Mouse (Mus musculus) kidney, postnatal 10 days (tissue): ENCODE measurements around the gene Fermt2.
A peak's percentile ranks its signal among the peaks of the same experiment; 100 is the strongest.

Experiments used
- DNase-seq: peaks from one replicate; pipeline ENCODE4 v3.0.0; 2021; ENCODE audit warnings: mixed read lengths

Gene Fermt2

DNA sequence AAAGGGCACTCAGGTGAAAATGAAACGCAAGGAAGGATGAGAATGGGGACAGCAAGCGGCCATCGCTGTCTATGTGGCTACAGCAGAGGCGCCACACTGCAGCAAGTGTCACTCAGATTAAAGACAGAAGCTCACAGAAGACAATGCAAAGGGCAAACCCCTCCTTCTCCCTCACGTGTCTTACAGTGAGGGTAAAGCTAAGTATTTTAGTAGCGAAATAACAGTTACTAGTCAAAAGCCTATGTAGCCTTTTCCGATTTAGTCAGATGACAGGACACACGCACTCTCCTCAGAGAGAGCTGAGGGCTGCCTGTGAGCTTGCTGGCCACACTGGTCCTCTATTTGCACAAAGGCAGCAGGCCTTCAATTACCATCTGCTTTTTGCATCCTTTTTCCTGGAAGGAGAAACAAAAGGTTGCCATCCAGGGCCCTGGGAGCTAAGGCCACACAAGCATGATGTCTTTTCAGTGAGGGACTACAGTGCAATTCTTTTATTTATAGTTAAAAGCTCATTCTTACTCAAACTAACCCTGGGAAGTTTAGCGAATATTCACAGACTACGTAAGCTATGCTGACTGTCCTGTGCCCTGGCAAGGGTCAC lies 66.9 kb downstream of the Fermt2 start:
- DNase-seq, result no peak

DNA sequence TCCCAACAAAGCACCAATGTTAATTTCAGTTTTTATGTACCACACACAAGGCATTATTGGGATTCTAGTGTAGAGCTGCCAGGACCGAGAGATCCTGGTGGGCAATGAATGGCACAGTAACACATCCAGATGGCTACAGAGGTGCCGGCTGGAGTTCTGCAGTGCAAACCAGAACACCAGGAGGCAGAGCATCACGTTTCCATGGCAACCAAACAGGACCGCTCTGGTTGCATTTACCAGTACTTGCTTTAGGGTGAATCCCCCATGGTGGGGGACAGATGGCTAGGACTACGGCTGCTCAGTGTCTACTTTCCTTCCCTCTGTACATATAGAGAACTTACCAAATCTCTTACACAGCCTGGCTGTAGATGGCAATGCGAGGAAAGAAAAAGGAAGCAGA lies 67.5 kb downstream of the Fermt2 start:
- DNase-seq, result no peak

- DNase-seq, result no peak
These were observed 68.0 kb downstream of the Fermt2 start for GRCm38 (mm10) chr14:45461945-45462344.

GRCm38 (mm10) chr14:45460491-45460890 lies 69.4 kb downstream of the Fermt2 start:
- DNase-seq, result no peak

DNA sequence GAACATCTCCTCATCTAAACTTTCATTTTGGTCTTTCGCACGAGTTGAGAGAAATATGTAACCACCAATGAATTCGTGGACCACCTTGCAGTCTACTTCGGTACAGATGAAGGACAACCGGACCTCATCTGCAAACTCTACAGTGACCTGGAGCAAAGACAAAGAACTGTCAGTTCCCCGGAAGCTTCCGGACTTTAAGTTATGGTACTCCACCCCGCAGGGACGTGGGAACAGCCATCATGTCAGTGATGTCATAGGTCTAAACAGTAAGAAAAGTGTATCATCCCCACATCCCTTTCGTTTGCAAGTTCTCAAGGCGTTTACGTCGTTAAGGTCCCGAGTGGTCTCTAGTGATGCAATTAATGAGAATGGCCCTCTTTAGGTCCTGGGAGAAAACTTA lies 70.0 kb downstream of the Fermt2 start:
- no peak for DNase-seq

- DNase-seq, result no peak
These were observed 72.9 kb downstream of the Fermt2 start for GRCm38 (mm10) chr14:45457003-45457402.

- DNase-seq, result peak; percentile 57
These were observed 73.4 kb downstream of the Fermt2 start for GRCm38 (mm10) chr14:45456502-45456846.

DNA sequence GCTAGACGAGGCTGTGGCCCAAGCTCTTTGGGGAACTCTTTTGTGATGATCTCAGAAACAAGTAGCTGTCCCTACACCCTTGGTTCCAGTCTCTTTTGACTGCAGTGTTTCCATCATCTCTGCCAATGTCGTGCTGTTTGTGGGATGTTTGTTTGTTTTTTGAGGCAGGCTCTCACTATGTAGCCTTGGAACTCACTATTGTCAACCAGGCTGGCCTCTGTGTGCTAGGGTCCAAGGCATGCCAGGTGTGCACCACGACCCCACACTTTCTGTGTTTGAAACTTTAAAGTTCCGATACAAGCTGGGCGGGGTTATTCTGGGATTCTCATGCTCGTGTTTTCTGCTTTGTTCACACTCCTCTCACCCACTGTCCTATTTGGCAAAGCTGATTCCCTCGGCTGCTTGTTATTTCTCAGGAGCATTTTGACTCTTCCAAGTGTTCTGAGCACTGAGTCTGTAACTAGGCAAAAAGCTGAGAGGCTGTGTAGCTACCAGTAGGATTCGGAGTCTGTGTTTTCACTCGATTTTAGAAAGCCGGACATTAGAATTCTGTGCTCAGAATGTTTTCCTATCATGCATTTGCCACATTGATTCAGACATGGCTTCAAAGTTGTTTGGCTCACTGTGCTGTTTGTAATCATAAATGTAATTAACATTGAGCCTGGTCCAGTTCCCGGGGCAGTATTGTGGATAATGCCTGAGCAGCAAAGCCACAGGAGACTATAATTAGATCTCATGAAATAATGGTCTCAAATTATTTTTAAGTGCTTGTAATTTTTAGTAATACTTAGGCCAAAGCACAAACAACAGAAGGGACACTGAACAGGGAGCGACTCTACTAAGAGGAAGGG lies 74.0 kb downstream of the Fermt2 start:
- no peak for DNase-seq

GRCm38 (mm10) chr14:45453538-45454233 lies 76.2 kb downstream of the Fermt2 start:
- peak; percentile 71 for DNase-seq

DNA sequence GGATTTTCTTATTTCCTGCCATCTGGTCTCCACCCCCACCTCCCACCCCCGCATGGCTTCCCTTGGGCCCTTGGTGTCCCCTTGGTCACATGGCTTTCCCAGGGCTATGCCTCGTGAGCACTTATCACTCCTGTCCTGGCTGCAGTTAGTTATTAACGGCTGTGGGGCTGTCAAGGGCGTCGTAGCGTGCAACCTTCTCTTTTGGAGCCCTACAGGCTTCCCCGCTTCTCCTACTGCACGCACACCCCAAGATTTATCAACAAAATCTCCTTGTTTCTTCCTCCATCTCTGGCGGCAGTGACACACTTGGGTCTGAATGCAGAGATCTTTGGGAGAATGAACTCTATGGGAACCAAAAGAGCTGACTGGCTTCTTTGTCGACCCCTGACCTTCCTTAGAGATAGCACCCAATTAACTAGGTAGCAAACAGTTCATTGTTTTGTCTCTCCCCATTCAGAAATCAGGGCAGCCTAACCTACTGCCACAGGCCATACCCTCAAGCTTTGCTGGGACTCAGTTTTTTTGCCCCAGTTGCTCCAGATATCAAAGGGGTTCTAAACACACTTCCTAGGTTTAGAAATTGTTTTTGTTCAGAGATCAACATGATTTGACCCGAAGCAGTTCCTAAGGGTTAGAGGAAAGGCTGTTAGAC lies 76.9 kb downstream of the Fermt2 start:
- DNase-seq, result peak; percentile 77

GRCm38 (mm10) chr14:45452148-45452547 lies 77.8 kb downstream of the Fermt2 start:
- DNase-seq, result peak; percentile 74

DNA sequence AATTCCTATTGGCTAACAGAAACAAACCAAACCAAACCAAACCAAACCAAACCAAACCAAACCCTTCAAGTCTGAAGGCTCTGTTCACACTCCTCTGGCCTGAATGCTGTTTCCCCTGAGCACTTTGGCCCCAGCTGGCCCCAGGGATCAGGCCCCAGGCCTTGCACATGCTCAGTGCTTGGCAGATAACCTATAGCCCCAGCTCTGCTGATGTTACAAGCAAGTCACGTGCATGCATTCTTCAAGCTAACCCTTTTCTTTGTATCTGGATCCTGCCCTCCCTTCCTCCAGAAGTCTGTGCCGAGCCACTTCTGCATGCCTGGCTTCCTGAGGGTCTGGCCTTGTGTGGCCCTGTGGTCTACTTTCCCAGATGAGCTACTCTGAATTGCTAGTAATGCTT lies 78.8 kb downstream of the Fermt2 start:
- DNase-seq, result no peak

GRCm38 (mm10) chr14:45446777-45447176 lies 83.1 kb downstream of the Fermt2 start:
- no peak for DNase-seq

DNA sequence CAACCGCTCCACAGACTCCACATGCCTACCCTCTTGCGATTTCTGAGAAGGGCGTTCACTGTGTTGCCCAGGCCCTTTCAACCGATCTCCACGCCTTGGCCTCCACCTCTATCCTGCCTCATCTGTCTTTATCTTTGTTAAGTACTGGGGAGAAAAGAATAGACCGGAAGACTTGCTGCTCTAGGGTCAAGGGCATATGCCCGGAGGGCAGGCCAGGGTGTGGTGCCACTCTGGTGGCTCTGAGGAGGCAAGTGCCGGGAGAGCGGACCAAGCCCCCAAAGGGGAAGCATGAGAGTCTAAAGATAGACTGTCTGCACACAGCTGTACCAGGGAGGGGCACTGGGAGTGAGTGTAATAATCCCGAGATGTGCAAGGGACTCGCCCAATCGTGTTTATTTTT lies 84.5 kb downstream of the Fermt2 start:
- no peak for DNase-seq

- no peak for DNase-seq
These were observed 85.0 kb downstream of the Fermt2 start for GRCm38 (mm10) chr14:45444870-45445269.

DNA sequence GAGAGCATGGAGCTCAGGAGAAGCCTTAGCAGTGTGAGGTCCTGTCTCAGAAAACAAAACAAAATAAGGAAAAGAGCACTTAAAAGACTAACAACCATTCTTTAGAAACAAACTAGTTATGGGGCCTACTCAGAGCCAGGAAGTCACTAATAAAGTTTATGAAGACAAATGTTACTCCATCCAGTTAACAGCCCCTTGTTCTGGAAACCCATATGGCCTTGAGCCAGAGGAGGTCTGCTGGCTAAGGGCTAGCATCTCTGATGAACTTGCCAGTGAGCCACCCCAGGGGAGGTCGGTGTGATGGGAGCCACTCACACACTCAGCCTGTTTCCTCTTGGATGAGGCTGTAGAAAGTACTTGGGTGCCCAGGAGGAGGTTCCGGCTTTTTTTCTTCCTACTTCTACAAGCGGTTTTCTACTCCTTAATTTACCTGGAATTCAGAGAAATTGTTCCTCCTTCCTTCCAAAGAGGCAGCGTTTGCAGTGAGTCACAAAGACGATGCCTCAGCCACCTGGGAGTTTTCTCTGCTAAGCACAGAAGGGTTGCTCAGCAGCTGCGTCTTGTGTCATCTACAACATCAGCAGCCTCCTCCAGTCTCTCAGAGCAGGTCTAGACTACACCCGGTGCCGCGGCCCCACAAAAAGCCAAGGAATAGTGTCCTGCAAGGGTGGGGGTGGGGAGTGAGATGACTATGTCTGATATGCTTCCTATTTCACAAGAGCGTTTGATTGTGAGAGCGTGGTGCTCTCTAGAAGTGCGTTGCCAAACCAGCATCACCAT lies 86.9 kb downstream of the Fermt2 start:
- no peak for DNase-seq

DNA sequence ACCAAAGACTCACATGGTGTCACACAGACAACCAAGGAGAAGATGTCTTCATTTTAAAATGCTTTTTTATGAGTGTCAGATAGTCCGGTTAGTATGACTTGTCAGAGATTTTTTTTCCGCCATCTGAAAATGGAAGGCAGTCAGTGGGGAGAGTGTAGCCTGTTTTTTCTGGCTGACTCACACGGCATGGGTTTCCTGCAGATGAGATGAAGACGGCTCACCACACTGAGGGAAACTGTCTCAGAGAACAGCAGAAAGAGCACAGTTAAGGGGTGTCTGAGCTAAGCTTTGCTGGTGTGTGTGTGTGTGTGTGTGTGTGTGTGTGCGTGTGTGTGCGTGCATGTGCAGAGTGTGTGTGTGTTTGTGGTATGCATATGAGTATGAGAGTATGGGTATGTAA lies 88.6 kb downstream of the Fermt2 start:
- DNase-seq, result no peak

- DNase-seq, result no peak
These were observed 90.5 kb downstream of the Fermt2 start for GRCm38 (mm10) chr14:45439387-45439786.

DNA sequence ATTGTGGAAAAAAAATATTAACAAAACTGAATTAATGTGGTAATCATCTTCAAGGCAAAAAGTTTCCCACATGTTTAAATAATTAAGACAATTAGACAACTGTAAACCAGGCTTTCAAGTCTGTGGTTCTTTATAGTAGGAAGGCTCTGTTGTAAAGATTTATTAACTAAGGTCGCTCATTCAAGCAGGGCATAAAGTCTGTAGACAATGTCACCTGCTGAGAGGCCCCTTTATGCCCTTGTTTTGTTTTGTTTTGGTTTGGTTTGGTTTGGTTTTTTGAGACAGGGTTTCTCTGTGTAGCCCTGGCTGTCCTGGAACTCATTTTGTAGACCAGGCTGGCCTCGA lies 91.0 kb downstream of the Fermt2 start:
- no peak for DNase-seq

- no peak for DNase-seq
These were observed 91.5 kb downstream of the Fermt2 start for GRCm38 (mm10) chr14:45438250-45438930.

- no peak for DNase-seq
These were observed 95.7 kb downstream of the Fermt2 start for GRCm38 (mm10) chr14:45434220-45434619.

GRCm38 (mm10) chr14:45432003-45432402 lies 97.9 kb downstream of the Fermt2 start:
- DNase-seq, result peak; percentile 56
